Mouse (Mus musculus) MEL (cell line): ENCODE measurements around the gene Olfr554. TPM values are rescaled to one million over a fixed set of nuclear protein-coding genes. Genes with fewer than 3 reads are reported as not detected.

Experiments
- DNase-seq: peaks from one replicate; pipeline ENCODE4 v3.0.0; 2011; ENCODE audit warnings: low read depth, low spot score
- H3K27ac ChIP-seq: 2 replicates; pipeline ENCODE4 v1.5.1; 2012; ENCODE audit warnings: low read depth, mild to moderate bottlenecking, control low read depth, low read length, moderate library complexity; ENCODE audit not compliant: control insufficient read depth
- H3K27me3 ChIP-seq, 2 experiments: fragments of 150-350 bp in 1 of 2; sonication (generic) in 1 of 2; 2 replicates each; pipeline ENCODE4 v1.6.1; 2012; ENCODE audit warnings: low read length in 2 of 2, mild to moderate bottlenecking in 2 of 2, improper control_type of control experiment in 1 of 2, moderate library complexity in 1 of 2; ENCODE audit not compliant: insufficient read depth in 2 of 2, control insufficient read depth in 1 of 2
- H3K36me3 ChIP-seq, 2 experiments: 2 replicates each; pipeline ENCODE4 v1.6.1; 2012 to 2014; ENCODE audit warnings: low read length in 2 of 2, improper control_type of control experiment in 1 of 2, inconsistent platforms in 1 of 2, mild to moderate bottlenecking in 1 of 2; ENCODE audit not compliant: insufficient read depth in 2 of 2, control insufficient read depth in 1 of 2
- H3K4me1 ChIP-seq, 2 experiments: fragments of 150-350 bp in 1 of 2; sonication (generic) in 1 of 2; 2 replicates each; pipeline ENCODE4 v1.6.1; 2012; ENCODE audit warnings: low read length in 2 of 2, improper control_type of control experiment in 1 of 2, mild to moderate bottlenecking in 1 of 2; ENCODE audit not compliant: insufficient read depth in 2 of 2, control insufficient read depth in 1 of 2
- H3K4me3 ChIP-seq, 2 experiments: fragments of 150-350 bp in 1 of 2; sonication (generic) in 1 of 2; 2 replicates each; pipeline ENCODE4 v1.5.1; 2012; ENCODE audit warnings: low read depth in 2 of 2, low read length in 2 of 2, mild to moderate bottlenecking in 2 of 2, moderate library complexity in 2 of 2, control low read depth in 1 of 2, improper control_type of control experiment in 1 of 2; ENCODE audit not compliant: control insufficient read depth in 1 of 2, insufficient read depth in 1 of 2
- H3K79me2 ChIP-seq: 2 replicates; pipeline ENCODE4 v1.6.1; 2012; ENCODE audit warnings: mild to moderate bottlenecking, low read length, moderate library complexity; ENCODE audit not compliant: control insufficient read depth, poor library complexity, insufficient read depth
- H3K9ac ChIP-seq: 2 replicates; pipeline ENCODE4 v1.6.1; 2012; ENCODE audit warnings: low read depth, mild to moderate bottlenecking, control low read depth, low read length, moderate library complexity; ENCODE audit not compliant: control insufficient read depth, poor library complexity, severe bottlenecking
- H3K9me3 ChIP-seq: fragments of 150-350 bp; sonication (generic); replicated peaks from 2 replicates; pipeline ENCODE4 v1.6.1; 2012; ENCODE audit warnings: mild to moderate bottlenecking, low read length, improper control_type of control experiment, moderate library complexity; ENCODE audit not compliant: insufficient read depth
- BHLHE40 ChIP-seq: IDR thresholded peaks from 2 replicates; pipeline ENCODE4 v1.6.1; 2012; ENCODE audit warnings: low read depth, mild to moderate bottlenecking, inconsistent platforms, low read length, improper control_type of control experiment, borderline replicate concordance
- KAT2A ChIP-seq: conservative IDR thresholded peaks from 2 replicates; pipeline ENCODE4 v1.6.1; 2012; ENCODE audit warnings: low read depth, low read length, improper control_type of control experiment, inconsistent platforms
- MAFK ChIP-seq: IDR thresholded peaks from 2 replicates; pipeline ENCODE4 v1.6.1; 2011; ENCODE audit warnings: low read depth, mild to moderate bottlenecking, low read length, improper control_type of control experiment, borderline replicate concordance
- MXI1 ChIP-seq: IDR thresholded peaks from 2 replicates; pipeline ENCODE4 v1.6.1; 2011; ENCODE audit warnings: mild to moderate bottlenecking, low read depth, low read length, improper control_type of control experiment
- NRF1 ChIP-seq: IDR thresholded peaks from 2 replicates; pipeline ENCODE4 v1.6.1; 2014; ENCODE audit warnings: low read depth, mild to moderate bottlenecking, inconsistent platforms, low read length, improper control_type of control experiment, moderate library complexity; ENCODE audit not compliant: poor library complexity, insufficient read depth, severe bottlenecking
- SIN3A ChIP-seq: IDR thresholded peaks from 2 replicates; pipeline ENCODE4 v1.6.1; 2012; ENCODE audit warnings: low read length, improper control_type of control experiment, inconsistent platforms
- SMC3 ChIP-seq: IDR thresholded peaks from 2 replicates; pipeline ENCODE4 v1.6.1; 2011; ENCODE audit warnings: low read depth, low read length, improper control_type of control experiment
- polyA plus RNA-seq, 2 experiments: library from polyadenylated mRNA; stranded (reverse) in 1 of 2; unstranded in 1 of 2; fragments of >175 nt in 1 of 2; fragments of >200 nt in 1 of 2; gene quantifications; 2 replicates each; pipeline versions ENCODE4 v1.2.1 to v1.2.4; 2012; ENCODE audit warnings: low replicate concordance in 2 of 2, low read depth in 1 of 2; ENCODE audit not compliant: insufficient read length in 2 of 2, insufficient read depth in 1 of 2, missing spikeins in 1 of 2
- total RNA-seq: library from RNA; depleted of rRNA; stranded (reverse); fragments of 300-350 nt; gene quantifications from 2 replicates; pipeline ENCODE4 v1.2.3, GENCODE M21; 2012; rRNA removed

Gene Olfr554
- total and polyA plus RNA-seq, 3 experiments: not detected

GRCm38 (mm10) chr7:102681916-102682315, 43.7 kb downstream of the Olfr554 start:
- Histone ChIP-seq H3K4me1 (no peaks in the 10 kb centered on the region), H3K79me2 (no peaks in the 10 kb centered on the region)
- TF ChIP-seq MXI1 (no peak), NRF1 (no peak)
- TF ChIP-seq, all 39 proteins: peak for 0
- Histone ChIP-seq H3K9me3 (no peaks in the 10 kb centered on the region), H3K27me3 (no peaks in the 10 kb centered on the region; a peak in 1 of 4 replicates), H3K4me3 (no peak overlapping the region), H3K9ac (no peak overlapping the region), H3K36me3 (no peaks in the 10 kb centered on the region), H3K27ac (no peak overlapping the region)
- no peak for DNase-seq

- Histone ChIP-seq H3K9ac (no peak within 1 kb of the TSS), H3K27ac (no peak within 1 kb of the TSS)
- TF ChIP-seq SMC3: no peak
- no peak for TF ChIP-seq KAT2A
- TF ChIP-seq BHLHE40: no peak
- no peak for TF ChIP-seq SIN3A
- TF ChIP-seq MAFK: no peak
- TF ChIP-seq, all 39 proteins: peak for 0
- Histone ChIP-seq H3K9me3 (no peaks in the 10 kb centered on the region), H3K36me3 (no peaks in the 10 kb centered on the region), H3K27me3 (no peaks in the 10 kb centered on the region; a peak in 1 of 4 replicates), H3K79me2 (no peaks in the 10 kb centered on the region), H3K4me1 (no peaks in the 10 kb centered on the region), H3K4me3 (no peak within 1 kb of the TSS)
- DNase-seq: no peak
Observed at GRCm38 (mm10) chr7:102686944-102687501, 48.8 kb downstream of the Olfr554 start, which contains the start of gene Trim68. Trim68 (minus strand) TSS chr7:102687327.

Other genes with a start within 250 kb of the Olfr554 start
- 147 and 154 TPM in 2 replicates for gene Rrm1, start 196.7 kb upstream of the Olfr554 start, total RNA-seq
- gene Rrm1, start 196.7 kb upstream of the Olfr554 start, polyA plus RNA-seq: 100 to 1,000 TPM in 1 of 2 experiments, not detected in 1; 228 TPM
- gene Olfr543, start 156.8 kb upstream of the Olfr554 start, total RNA-seq: 0.12 TPM in 1 of 2 replicates, not detected in the other
- under 1 TPM in 1 of 2 experiments, not detected in 1; 0.61 TPM for gene Olfr543, start 156.8 kb upstream of the Olfr554 start, polyA plus RNA-seq
- gene Olfr544, start 150.1 kb upstream of the Olfr554 start, total RNA-seq: 0.04 and 0.07 TPM in 2 replicates
- under 1 TPM in 1 of 2 experiments, not detected in 1; 0.07 TPM for gene Olfr544, start 150.1 kb upstream of the Olfr554 start, polyA plus RNA-seq
- 0.12 TPM in 1 of 2 replicates, not detected in the other for gene Olfr545, start 138.9 kb upstream of the Olfr554 start, total RNA-seq
- gene Olfr545, start 138.9 kb upstream of the Olfr554 start, polyA plus RNA-seq: under 1 TPM in 1 of 2 experiments, not detected in 1; 0.25 TPM
- gene Olfr547, start 103.7 kb upstream of the Olfr554 start, total RNA-seq: not detected in 2 replicates
- gene Olfr547, start 103.7 kb upstream of the Olfr554 start, polyA plus RNA-seq: not detected
- gene Olfr548-ps1, start 97.5 kb upstream of the Olfr554 start, total RNA-seq: not detected in 2 replicates
- not detected for gene Olfr548-ps1, start 97.5 kb upstream of the Olfr554 start, polyA plus RNA-seq
- not detected in 2 replicates for gene Olfr549, start 88.6 kb upstream of the Olfr554 start, total RNA-seq
- not detected for gene Olfr549, start 88.6 kb upstream of the Olfr554 start, polyA plus RNA-seq
- 1.3 and 3.3 TPM in 2 replicates for gene Trim21, start 72.9 kb upstream of the Olfr554 start, total RNA-seq
- 1 to 10 TPM in 1 of 2 experiments, not detected in 1; 2.8 TPM for gene Trim21, start 72.9 kb upstream of the Olfr554 start, polyA plus RNA-seq
- gene Olfr550, start 67.0 kb upstream of the Olfr554 start, total RNA-seq: not detected in 2 replicates
- gene Olfr550, start 67.0 kb upstream of the Olfr554 start, polyA plus RNA-seq: not detected
- gene Olfr551, start 46.5 kb upstream of the Olfr554 start, total RNA-seq: not detected in 2 replicates
- gene Olfr551, start 46.5 kb upstream of the Olfr554 start, polyA plus RNA-seq: not detected
- not detected in 2 replicates for gene Olfr552, start 40.7 kb upstream of the Olfr554 start, total RNA-seq
- gene Olfr552, start 40.7 kb upstream of the Olfr554 start, polyA plus RNA-seq: not detected
- not detected in 2 replicates for gene Olfr553, start 20.2 kb upstream of the Olfr554 start, total RNA-seq
- gene Olfr553, start 20.2 kb upstream of the Olfr554 start, polyA plus RNA-seq: not detected
- not detected in 2 replicates for gene Olfr555, start 20.4 kb downstream of the Olfr554 start, total RNA-seq
- not detected for gene Olfr555, start 20.4 kb downstream of the Olfr554 start, polyA plus RNA-seq
- gene Olfr556, start 26.5 kb downstream of the Olfr554 start, total RNA-seq: not detected in 2 replicates
- not detected for gene Olfr556, start 26.5 kb downstream of the Olfr554 start, polyA plus RNA-seq
- gene Trim68, start 48.9 kb downstream of the Olfr554 start, total RNA-seq: not detected in 2 replicates
- not detected for gene Trim68, start 48.9 kb downstream of the Olfr554 start, polyA plus RNA-seq
- not detected in 2 replicates for gene Olfr557, start 57.5 kb downstream of the Olfr554 start, total RNA-seq
- not detected for gene Olfr557, start 57.5 kb downstream of the Olfr554 start, polyA plus RNA-seq
- gene Olfr558, start 63.8 kb downstream of the Olfr554 start, total RNA-seq: not detected in 2 replicates
- gene Olfr558, start 63.8 kb downstream of the Olfr554 start, polyA plus RNA-seq: not detected
- gene Olfr33, start 80.6 kb downstream of the Olfr554 start, total RNA-seq: not detected in 2 replicates
- gene Olfr33, start 80.6 kb downstream of the Olfr554 start, polyA plus RNA-seq: not detected
- gene Olfr559, start 89.1 kb downstream of the Olfr554 start, total RNA-seq: not detected in 2 replicates
- gene Olfr559, start 89.1 kb downstream of the Olfr554 start, polyA plus RNA-seq: not detected
- not detected in 2 replicates for gene Olfr560, start 120.9 kb downstream of the Olfr554 start, total RNA-seq
- gene Olfr560, start 120.9 kb downstream of the Olfr554 start, polyA plus RNA-seq: not detected
- gene Olfr78, start 121.0 kb downstream of the Olfr554 start, total RNA-seq: not detected in 2 replicates
- not detected for gene Olfr78, start 121.0 kb downstream of the Olfr554 start, polyA plus RNA-seq
- not detected in 2 replicates for gene Olfr561, start 132.8 kb downstream of the Olfr554 start, total RNA-seq
- gene Olfr561, start 132.8 kb downstream of the Olfr554 start, polyA plus RNA-seq: not detected
- not detected in 2 replicates for gene Olfr564, start 165.0 kb downstream of the Olfr554 start, total RNA-seq
- not detected for gene Olfr564, start 165.0 kb downstream of the Olfr554 start, polyA plus RNA-seq
- not detected in 2 replicates for gene Olfr566, start 220.3 kb downstream of the Olfr554 start, total RNA-seq
- not detected for gene Olfr566, start 220.3 kb downstream of the Olfr554 start, polyA plus RNA-seq
- gene Olfr568, start 238.7 kb downstream of the Olfr554 start, total RNA-seq: not detected in 2 replicates
- not detected for gene Olfr568, start 238.7 kb downstream of the Olfr554 start, polyA plus RNA-seq